Mouse (Mus musculus) liver, embryonic 14.5 days (tissue): ENCODE results near the gene Olfr97. TPM values are rescaled to one million over a fixed set of nuclear protein-coding genes. Genes with fewer than 3 reads are reported as not detected.

Experiments used
- ATAC-seq: fragments of 200-750 bp; cut with Nextera tagmentation; 2 replicates; pipeline ENCODE4 v1.8.0; 2017; ENCODE audit warnings: moderate number of reproducible peaks, mild to moderate bottlenecking, moderate library complexity; ENCODE audit not compliant: insufficient read depth
- DNase-seq, 3 experiments: peaks; one replicate each; pipeline ENCODE4 v3.0.0-alpha.2; 2012 to 2013; ENCODE audit warnings: low read depth in 3 of 3, low spot score in 3 of 3
- H3K27ac ChIP-seq: fragments of 300-500 bp; sonication (generic); 2 replicates; pipeline ENCODE4 v1.5.1; 2014; ENCODE audit warnings: moderate library complexity, mild to moderate bottlenecking, control low read depth, inconsistent platforms
- H3K27me3 ChIP-seq: fragments of 300-500 bp; sonication (generic); 2 replicates; pipeline ENCODE4 v1.6.1; 2014; ENCODE audit warnings: mild to moderate bottlenecking, low read length, moderate library complexity; ENCODE audit not compliant: control insufficient read depth, insufficient read depth
- H3K36me3 ChIP-seq: fragments of 300-500 bp; sonication (generic); replicated peaks from 2 replicates; pipeline ENCODE4 v1.6.1; 2014; ENCODE audit warnings: low read depth; ENCODE audit not compliant: control insufficient read depth, insufficient read depth
- H3K4me1 ChIP-seq, 2 experiments: fragments of 200-500 bp in 1 of 2; fragments of 300-500 bp in 1 of 2; sonication (generic) in 1 of 2; replicated peaks; 2 replicates each; pipeline ENCODE4 v1.6.1; 2012 to 2014; ENCODE audit warnings: antibody characterized with exemption in 1 of 2, inconsistent platforms in 1 of 2, low read length in 1 of 2; ENCODE audit not compliant: control insufficient read depth in 2 of 2, insufficient read depth in 2 of 2
- H3K4me2 ChIP-seq: fragments of 300-500 bp; sonication (generic); 2 replicates; pipeline ENCODE4 v1.6.1; 2014; ENCODE audit warnings: low read depth, mild to moderate bottlenecking, control low read depth, moderate library complexity
- H3K4me3 ChIP-seq, 2 experiments: fragments of 200-500 bp in 1 of 2; fragments of 300-500 bp in 1 of 2; sonication (generic) in 1 of 2; 2 replicates each; pipeline ENCODE4 v1.5.1; 2012 to 2014; ENCODE audit warnings: low read depth in 2 of 2, low read length in 2 of 2, mild to moderate bottlenecking in 2 of 2, control low read depth in 1 of 2, inconsistent platforms in 1 of 2, moderate library complexity in 1 of 2; ENCODE audit not compliant: insufficient read depth in 1 of 2
- H3K9ac ChIP-seq: fragments of 300-500 bp; sonication (generic); replicated peaks from 2 replicates; pipeline ENCODE4 v1.6.1; 2014; ENCODE audit warnings: mild to moderate bottlenecking, control low read depth, moderate library complexity
- H3K9me3 ChIP-seq: fragments of 300-500 bp; sonication (generic); 2 replicates; pipeline ENCODE4 v1.6.1; 2016; ENCODE audit warnings: low read length, mixed read lengths; ENCODE audit not compliant: control insufficient read depth
- CTCF ChIP-seq: IDR thresholded peaks from 2 replicates; pipeline ENCODE4 v1.5.1; 2016; ENCODE audit warnings: antibody characterized with exemption, low read depth, control low read depth
- EP300 ChIP-seq: IDR thresholded peaks from 2 replicates; pipeline ENCODE4 v1.6.1; 2016; ENCODE audit warnings: antibody characterized with exemption, low read depth
- WGBS: fragments of 180-500 bp; shearing (Covaris S2); extraction: QIAGEN DNeasy Blood & Tissue Kit; methylation state at CpG from one replicate; pipeline ENCODE4 v1.1.7; 2014; ENCODE audit not compliant: insufficient replicate concordance; 5-methylcytosine and 5-hydroxymethylcytosine counted together
- polyA plus RNA-seq, 2 experiments: library from polyadenylated mRNA; depleted of rRNA in 1 of 2; stranded (reverse) in 1 of 2; unstranded in 1 of 2; fragments of >200 nt; fragmentation: Nextera tagmentation in 1 of 2; extraction: Ambion mirVana in 1 of 2; gene quantifications; 2 replicates each; pipeline versions ENCODE4 v1.2.1 to v1.2.3; 2012 to 2014

Olfr97 gene
- polyA plus RNA-seq, 2 experiments, result not detected

DNA sequence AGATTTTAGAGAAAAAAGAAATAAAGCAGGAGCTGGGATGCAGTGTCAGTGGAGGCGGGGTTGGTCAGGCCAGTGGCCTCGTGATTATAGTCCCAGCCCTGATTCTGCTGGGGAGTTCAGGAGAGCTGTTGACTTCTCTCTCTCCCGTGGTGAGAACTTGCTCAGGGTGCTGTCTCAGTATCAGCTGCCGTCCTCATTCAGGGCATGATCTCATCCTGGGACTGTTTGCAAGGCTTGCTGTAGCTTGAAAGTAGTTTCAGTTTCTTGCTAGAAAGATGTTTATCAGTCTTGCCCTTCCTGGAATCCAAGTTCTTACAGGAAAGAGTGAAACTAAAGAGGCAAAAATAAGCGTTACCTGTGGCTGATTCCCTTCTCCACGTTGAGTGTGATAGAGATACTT, 51.7 kb downstream of the Olfr97 start:
- Histone ChIP-seq H3K9me3 (no peaks in the 10 kb centered on the region), H3K36me3 (no peaks in the 10 kb centered on the region), H3K9ac (no peak overlapping the region), H3K4me1 (no peaks in the 10 kb centered on the region), H3K27ac (no peak overlapping the region), H3K4me2 (no peak overlapping the region), H3K27me3 (no peaks in the 10 kb centered on the region), H3K4me3 (no peak overlapping the region)
- ATAC-seq (no peak), DNase-seq (no peak)
- TF ChIP-seq CTCF (no peak), EP300 (no peak)
- WGBS, result 21% methylated on average over 6 of the region's 6 CpGs

Other genes starting within 250 kb of the Olfr97 start
- 0.03 and 0.23 TPM in 2 replicates for gene H2-M5, start 247.8 kb downstream of the Olfr97 start, polyA plus RNA-seq (2012; rRNA removed)
- not detected in 2 replicates for gene H2-M5, start 247.8 kb downstream of the Olfr97 start, polyA plus RNA-seq (2014; fragmentation: Nextera tagmentation; extraction: Ambion mirVana)
- 3.3 and 3.5 TPM in 2 replicates for gene Zfp57, start 236.2 kb downstream of the Olfr97 start, polyA plus RNA-seq (2012; rRNA removed)
- gene Zfp57, start 236.2 kb downstream of the Olfr97 start, polyA plus RNA-seq (2014; fragmentation: Nextera tagmentation; extraction: Ambion mirVana), result 2.2 and 2.5 TPM in 2 replicates
- gene Mog, start 213.9 kb downstream of the Olfr97 start, polyA plus RNA-seq (2012; rRNA removed), result not detected in 2 replicates
- not detected in 2 replicates for gene Mog, start 213.9 kb downstream of the Olfr97 start, polyA plus RNA-seq (2014; fragmentation: Nextera tagmentation; extraction: Ambion mirVana)
- 2.2 and 2.7 TPM in 2 replicates for gene Gabbr1, start 191.4 kb downstream of the Olfr97 start, polyA plus RNA-seq (2012; rRNA removed)
- gene Gabbr1, start 191.4 kb downstream of the Olfr97 start, polyA plus RNA-seq (2014; fragmentation: Nextera tagmentation; extraction: Ambion mirVana), result 0.24 and 0.30 TPM in 2 replicates
- not detected in 2 replicates for gene Olfr90, start 148.8 kb downstream of the Olfr97 start, polyA plus RNA-seq (2012; rRNA removed)
- not detected in 2 replicates for gene Olfr90, start 148.8 kb downstream of the Olfr97 start, polyA plus RNA-seq (2014; fragmentation: Nextera tagmentation; extraction: Ambion mirVana)
- not detected in 2 replicates for gene Olfr91, start 139.1 kb downstream of the Olfr97 start, polyA plus RNA-seq (2012; rRNA removed)
- not detected in 2 replicates for gene Olfr91, start 139.1 kb downstream of the Olfr97 start, polyA plus RNA-seq (2014; fragmentation: Nextera tagmentation; extraction: Ambion mirVana)
- gene Olfr92, start 117.2 kb downstream of the Olfr97 start, polyA plus RNA-seq (2012; rRNA removed), result not detected in 2 replicates
- gene Olfr92, start 117.2 kb downstream of the Olfr97 start, polyA plus RNA-seq (2014; fragmentation: Nextera tagmentation; extraction: Ambion mirVana), result not detected in 2 replicates
- gene Olfr93, start 75.8 kb downstream of the Olfr97 start, polyA plus RNA-seq (2012; rRNA removed), result not detected in 2 replicates
- gene Olfr93, start 75.8 kb downstream of the Olfr97 start, polyA plus RNA-seq (2014; fragmentation: Nextera tagmentation; extraction: Ambion mirVana), result not detected in 2 replicates
- not detected in 2 replicates for gene Ubd, start 43.4 kb downstream of the Olfr97 start, polyA plus RNA-seq (2012; rRNA removed)
- not detected in 2 replicates for gene Ubd, start 43.4 kb downstream of the Olfr97 start, polyA plus RNA-seq (2014; fragmentation: Nextera tagmentation; extraction: Ambion mirVana)
- gene Olfr94, start 36.3 kb downstream of the Olfr97 start, polyA plus RNA-seq (2012; rRNA removed), result not detected in 2 replicates
- gene Olfr94, start 36.3 kb downstream of the Olfr97 start, polyA plus RNA-seq (2014; fragmentation: Nextera tagmentation; extraction: Ambion mirVana), result not detected in 2 replicates
- not detected in 2 replicates for gene Olfr95, start 24.2 kb downstream of the Olfr97 start, polyA plus RNA-seq (2012; rRNA removed)
- gene Olfr95, start 24.2 kb downstream of the Olfr97 start, polyA plus RNA-seq (2014; fragmentation: Nextera tagmentation; extraction: Ambion mirVana), result not detected in 2 replicates
- gene Olfr96, start 17.2 kb downstream of the Olfr97 start, polyA plus RNA-seq (2012; rRNA removed), result not detected in 2 replicates
- gene Olfr96, start 17.2 kb downstream of the Olfr97 start, polyA plus RNA-seq (2014; fragmentation: Nextera tagmentation; extraction: Ambion mirVana), result not detected in 2 replicates
- gene Olfr98, start 26.4 kb upstream of the Olfr97 start, polyA plus RNA-seq (2012; rRNA removed), result not detected in 2 replicates
- gene Olfr98, start 26.4 kb upstream of the Olfr97 start, polyA plus RNA-seq (2014; fragmentation: Nextera tagmentation; extraction: Ambion mirVana), result not detected in 2 replicates
- 0.67 and 0.76 TPM in 2 replicates for gene H2-M3, start 32.9 kb upstream of the Olfr97 start, polyA plus RNA-seq (2012; rRNA removed)
- gene H2-M3, start 32.9 kb upstream of the Olfr97 start, polyA plus RNA-seq (2014; fragmentation: Nextera tagmentation; extraction: Ambion mirVana), result 1.3 and 1.5 TPM in 2 replicates
- not detected in 2 replicates for gene Olfr99, start 46.1 kb upstream of the Olfr97 start, polyA plus RNA-seq (2012; rRNA removed)
- not detected in 2 replicates for gene Olfr99, start 46.1 kb upstream of the Olfr97 start, polyA plus RNA-seq (2014; fragmentation: Nextera tagmentation; extraction: Ambion mirVana)
- gene Olfr101, start 67.0 kb upstream of the Olfr97 start, polyA plus RNA-seq (2012; rRNA removed), result not detected in 2 replicates
- not detected in 2 replicates for gene Olfr101, start 67.0 kb upstream of the Olfr97 start, polyA plus RNA-seq (2014; fragmentation: Nextera tagmentation; extraction: Ambion mirVana)
- not detected in 2 replicates for gene Olfr102, start 79.7 kb upstream of the Olfr97 start, polyA plus RNA-seq (2012; rRNA removed)
- gene Olfr102, start 79.7 kb upstream of the Olfr97 start, polyA plus RNA-seq (2014; fragmentation: Nextera tagmentation; extraction: Ambion mirVana), result not detected in 2 replicates
- gene Olfr103, start 102.4 kb upstream of the Olfr97 start, polyA plus RNA-seq (2012; rRNA removed), result not detected in 2 replicates
- not detected in 2 replicates for gene Olfr103, start 102.4 kb upstream of the Olfr97 start, polyA plus RNA-seq (2014; fragmentation: Nextera tagmentation; extraction: Ambion mirVana)
- gene Olfr104-ps, start 122.3 kb upstream of the Olfr97 start, polyA plus RNA-seq (2012; rRNA removed), result not detected in 2 replicates
- not detected in 2 replicates for gene Olfr104-ps, start 122.3 kb upstream of the Olfr97 start, polyA plus RNA-seq (2014; fragmentation: Nextera tagmentation; extraction: Ambion mirVana)
- gene Olfr105-ps, start 141.7 kb upstream of the Olfr97 start, polyA plus RNA-seq (2012; rRNA removed), result not detected in 2 replicates
- gene Olfr105-ps, start 141.7 kb upstream of the Olfr97 start, polyA plus RNA-seq (2014; fragmentation: Nextera tagmentation; extraction: Ambion mirVana), result not detected in 2 replicates
- not detected in 2 replicates for gene Olfr106-ps, start 153.1 kb upstream of the Olfr97 start, polyA plus RNA-seq (2012; rRNA removed)
- gene Olfr106-ps, start 153.1 kb upstream of the Olfr97 start, polyA plus RNA-seq (2014; fragmentation: Nextera tagmentation; extraction: Ambion mirVana), result not detected in 2 replicates
- gene Olfr107, start 161.9 kb upstream of the Olfr97 start, polyA plus RNA-seq (2012; rRNA removed), result not detected in 2 replicates
- gene Olfr107, start 161.9 kb upstream of the Olfr97 start, polyA plus RNA-seq (2014; fragmentation: Nextera tagmentation; extraction: Ambion mirVana), result not detected in 2 replicates
- gene Olfr108, start 208.2 kb upstream of the Olfr97 start, polyA plus RNA-seq (2012; rRNA removed), result not detected in 2 replicates
- not detected in 2 replicates for gene Olfr108, start 208.2 kb upstream of the Olfr97 start, polyA plus RNA-seq (2014; fragmentation: Nextera tagmentation; extraction: Ambion mirVana)
- gene Olfr109, start 221.6 kb upstream of the Olfr97 start, polyA plus RNA-seq (2012; rRNA removed), result not detected in 2 replicates
- gene Olfr109, start 221.6 kb upstream of the Olfr97 start, polyA plus RNA-seq (2014; fragmentation: Nextera tagmentation; extraction: Ambion mirVana), result not detected in 2 replicates
- gene H2-M2, start 246.2 kb upstream of the Olfr97 start, polyA plus RNA-seq (2012; rRNA removed), result not detected in 2 replicates
- gene H2-M2, start 246.2 kb upstream of the Olfr97 start, polyA plus RNA-seq (2014; fragmentation: Nextera tagmentation; extraction: Ambion mirVana), result not detected in 2 replicates